Mouse (Mus musculus): ENCODE data around the gene Gm8879. TPM values are rescaled to one million over a fixed set of nuclear protein-coding genes. Genes with fewer than 3 reads are reported as not detected.
"Not testable (repeated sequence)": the region's sequence is repeated elsewhere in the genome, so short reads cannot be mapped to it uniquely, and the experiment has no call there.

Gene Gm8879
- not detected in 2 replicates for polyA plus RNA-seq (2016; fragmentation: Nextera tagmentation; extraction: Ambion mirVana)

GRCm38 (mm10) chr5:11127334-11127733 lies at the start of gene Gm8879:
TSS of gene Gm8879 (plus strand) at chr5:11127634.
- H3K36me3 ChIP-seq; H3K4me3 ChIP-seq; DNase-seq (ENCODE audit: low spot score); H3K4me1 ChIP-seq; H3K9me3 ChIP-seq (replicated peaks); H3K27me3 ChIP-seq (ENCODE audit: low read depth, poor library complexity, severe bottlenecking); H3K27ac ChIP-seq: not testable (repeated sequence)
- no CpG with 5 or more reads among the region's 3 CpGs for WGBS

GRCm38 (mm10) chr5:11138031-11138430 lies 10.6 kb downstream of the Gm8879 start:
- H3K27ac ChIP-seq; DNase-seq (ENCODE audit: low spot score); H3K4me3 ChIP-seq; H3K27me3 ChIP-seq (ENCODE audit: low read depth, poor library complexity, severe bottlenecking); H3K9me3 ChIP-seq (replicated peaks); H3K4me1 ChIP-seq; H3K36me3 ChIP-seq: not testable (repeated sequence)
- 93% methylated on average over 12 of the region's 12 CpGs for WGBS

Other genes starting within 250 kb of the Gm8879 start
- gene Gm8871, start 179.8 kb upstream of the Gm8879 start, polyA plus RNA-seq (2016; fragmentation: Nextera tagmentation; extraction: Ambion mirVana): not detected in 2 replicates
- not detected in 2 replicates for gene Gm8857, start 179.8 kb upstream of the Gm8879 start, polyA plus RNA-seq (2016; fragmentation: Nextera tagmentation; extraction: Ambion mirVana)
- gene Gm5861, start 55.4 kb downstream of the Gm8879 start, polyA plus RNA-seq (2016; fragmentation: Nextera tagmentation; extraction: Ambion mirVana): not detected in 2 replicates
- not detected in 2 replicates for gene Gm8890, start 128.4 kb downstream of the Gm8879 start, polyA plus RNA-seq (2016; fragmentation: Nextera tagmentation; extraction: Ambion mirVana)
- gene Speer1, start 213.9 kb downstream of the Gm8879 start, polyA plus RNA-seq (2016; fragmentation: Nextera tagmentation; extraction: Ambion mirVana): not detected in 2 replicates

Data from limb, embryonic 10.5 days (tissue).